Mouse (Mus musculus) CD4-positive naive resting alpha-beta T cell, adult 76 days (primary cell): ENCODE measurements around the gene Pdha1. TPM values are rescaled to one million over a fixed set of nuclear protein-coding genes. Genes with fewer than 3 reads are reported as not detected.

ENCODE experiments used
- total RNA-seq: library from RNA; stranded (reverse); gene quantifications from one replicate; pipeline ENCODE4 v1.2.4, GENCODE M21; 2023

Gene Pdha1
- 126 TPM for total RNA-seq

DNA sequence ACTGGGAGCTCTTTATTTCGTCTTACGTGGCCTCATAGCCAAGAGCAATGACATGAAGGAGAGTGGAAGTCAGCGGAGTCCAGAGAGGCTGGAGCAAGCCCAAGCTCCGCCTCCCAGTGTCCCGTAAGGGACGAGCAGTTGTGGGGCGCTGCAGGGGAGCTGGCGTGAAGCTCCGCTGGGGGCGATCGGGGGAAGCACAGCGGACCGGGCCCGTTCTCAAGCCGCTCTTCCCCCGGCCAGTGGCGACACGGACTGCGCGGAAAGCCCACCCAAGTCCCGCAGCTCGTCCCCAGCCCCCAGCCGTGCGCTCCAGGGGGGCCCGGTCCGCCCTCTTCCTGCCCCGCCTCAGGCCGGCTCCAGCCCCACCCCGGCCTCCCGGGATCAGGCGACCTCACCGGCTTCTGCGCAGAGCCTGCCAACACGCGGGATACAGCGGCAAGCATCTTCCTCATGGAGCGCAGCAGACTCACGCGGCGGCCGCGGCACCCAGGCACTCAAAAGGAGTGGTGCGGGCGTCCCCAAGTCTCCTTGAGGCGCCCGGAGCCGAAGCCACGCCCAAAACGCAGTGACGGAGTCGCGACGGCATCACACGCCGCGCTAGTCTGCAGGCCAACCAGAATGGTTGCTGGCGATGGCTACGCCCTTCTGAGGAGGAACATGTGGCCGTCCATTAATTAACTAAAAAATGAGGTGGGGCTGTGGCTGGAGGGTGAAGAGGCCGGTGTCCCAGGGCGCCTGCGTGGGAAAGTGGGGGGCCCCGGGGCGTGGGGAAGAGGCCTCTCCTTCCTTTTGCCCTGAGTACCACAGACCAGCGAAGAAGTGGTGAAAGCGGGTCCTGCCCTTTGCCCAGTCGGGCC, at the start of gene Pdha1:
TSS of gene Pdha1 (minus strand) at position 553 of the 857 bp plus-strand sequence.

Other genes starting within 250 kb of the Pdha1 start
- gene Map3k15, start 150.0 kb downstream of the Pdha1 start, total RNA-seq = 2.5 TPM